Comparison of ENCODE assay signal across 21 mouse cellular contexts in genomic region chr1:39846031-39846550, GRCm38 (mm10). TPM values are rescaled to one million over a fixed set of nuclear protein-coding genes. Genes with fewer than 3 reads are reported as not detected.
DNase-seq lines count a peak whose midpoint lies in the region; ATAC-seq and TF ChIP-seq lines count a peak whose summit lies in the region.
"Had no signal": no experiment of that assay in that cellular context is flagged by ENCODE, and none has a peak within 500 bp of the region (broad histone marks: within the 10 kb centered on the region; RNA-seq: fewer than 3 reads in every experiment).

No protein-coding gene starts in this region.

- no peaks in the 10 kb centered on the region for H3K4me1 ChIP-seq in embryonic facial prominence, embryonic 12.5 days
- H3K4me1 ChIP-seq in embryonic facial prominence, embryonic 10.5 days = peaks cover 9% of the 10 kb centered on the region
- H3K4me1 ChIP-seq in kidney, postnatal 0 days (replicated peaks; ENCODE audit: insufficient read depth, low read length) = peaks cover 6% of the 10 kb centered on the region; the same call in 1 of the 2 replicates
- no peaks in the 10 kb centered on the region for H3K4me1 ChIP-seq in testis, adult 2 months (ENCODE audit: control insufficient read depth, insufficient read depth, low read length)
- H3K4me1 ChIP-seq: neural tube, embryonic 12.5 days had no signal

- H3K36me3 ChIP-seq in embryonic facial prominence, embryonic 12.5 days = no peaks in the 10 kb centered on the region
- H3K36me3 ChIP-seq in embryonic facial prominence, embryonic 10.5 days (replicated peaks) = no peaks in the 10 kb centered on the region
- H3K36me3 ChIP-seq in kidney, postnatal 0 days (ENCODE audit: insufficient read depth, low read length) = no peaks in the 10 kb centered on the region
- H3K36me3 ChIP-seq in testis, adult 2 months (ENCODE audit: control insufficient read depth, insufficient read depth, low read length) = no peaks in the 10 kb centered on the region
- H3K36me3 ChIP-seq in myocyte (ENCODE audit: control insufficient read depth, insufficient read depth) = no peaks in the 10 kb centered on the region
- H3K36me3 ChIP-seq: G1E; hindbrain, embryonic 12.5 days; neural tube, embryonic 12.5 days had no signal

- H3K27me3 ChIP-seq in embryonic facial prominence, embryonic 12.5 days = no peaks in the 10 kb centered on the region
- H3K27me3 ChIP-seq in embryonic facial prominence, embryonic 10.5 days (replicated peaks; ENCODE audit: low read depth, poor library complexity, severe bottlenecking) = no peaks in the 10 kb centered on the region
- H3K27me3 ChIP-seq in kidney, postnatal 0 days (ENCODE audit: insufficient read depth, low read length) = no peaks in the 10 kb centered on the region
- no peaks in the 10 kb centered on the region for H3K27me3 ChIP-seq in testis, adult 2 months (ENCODE audit: control insufficient read depth, insufficient read depth, low read length)
- H3K27me3 ChIP-seq in myocyte (ENCODE audit: control insufficient read depth, insufficient read depth, insufficient read length) = no peaks in the 10 kb centered on the region
- H3K27me3 ChIP-seq: hindbrain, embryonic 12.5 days; neural tube, embryonic 12.5 days had no signal

- no peaks in the 10 kb centered on the region for H3K9me3 ChIP-seq in embryonic facial prominence, embryonic 12.5 days
- no peaks in the 10 kb centered on the region for H3K9me3 ChIP-seq in embryonic facial prominence, embryonic 10.5 days
- H3K9me3 ChIP-seq in kidney, postnatal 0 days (replicated peaks; ENCODE audit: low read length) = no peaks in the 10 kb centered on the region
- H3K9me3 ChIP-seq: G1E; hindbrain, embryonic 12.5 days; megakaryocyte, embryonic 14.5 days; neural tube, embryonic 12.5 days had no signal

- no peaks in the 10 kb centered on the region for H3K79me2 ChIP-seq in myocyte (ENCODE audit: control insufficient read depth, insufficient read depth)

- H3K4me2 ChIP-seq in embryonic facial prominence, embryonic 12.5 days (replicated peaks) = no peak overlapping the region
- no peak overlapping the region for H3K4me2 ChIP-seq in kidney, postnatal 0 days (ENCODE audit: low read length)
- H3K4me2 ChIP-seq in myocyte (ENCODE audit: low read depth) = peak overlapping the region; percentile 20
- H3K4me2 ChIP-seq: hindbrain, embryonic 12.5 days; neural tube, embryonic 12.5 days had no signal

- H3ac ChIP-seq in myocyte (ENCODE audit: control insufficient read depth, insufficient read length) = no peak overlapping the region

- ATAC-seq in embryonic facial prominence, embryonic 12.5 days (ENCODE audit: insufficient number of reproducible peaks, insufficient read depth, low FRiP score, low TSS enrichment) = no peak
- no peak for ATAC-seq in kidney, postnatal 0 days (replicated peaks; ENCODE audit: low FRiP score, low read depth)
- ATAC-seq: CD4-positive, CD25-positive, alpha-beta regulatory T cell, adult 4 months; forebrain, postnatal 0 days; inflammation-experienced regulatory T-cells, adult 6 months; lung, postnatal 0 days; midbrain, embryonic 16.5 days had no signal

- no peak overlapping the region for H3K9ac ChIP-seq in embryonic facial prominence, embryonic 12.5 days
- no peak overlapping the region for H3K9ac ChIP-seq in kidney, postnatal 0 days (ENCODE audit: low read depth, low read length)
- H3K9ac ChIP-seq: forebrain, postnatal 0 days; hindbrain, embryonic 12.5 days; liver, embryonic 14.5 days; neural tube, embryonic 12.5 days had no signal

- WGBS in embryonic facial prominence, embryonic 12.5 days = 59% methylated on average over 4 of the region's 4 CpGs
- WGBS in embryonic facial prominence, embryonic 10.5 days = 66% methylated on average over 4 of the region's 4 CpGs
- 32% methylated on average over 4 of the region's 4 CpGs for WGBS in kidney, postnatal 0 days

- peak overlapping the region; percentile 46; the same call in 1 of the 2 replicates for H3K27ac ChIP-seq in embryonic facial prominence, embryonic 12.5 days
- H3K27ac ChIP-seq in embryonic facial prominence, embryonic 10.5 days (replicated peaks) = no peak overlapping the region
- H3K27ac ChIP-seq in kidney, postnatal 0 days = no peak overlapping the region
- peak overlapping the region; percentile 16; the same call in 1 of the 2 replicates for H3K27ac ChIP-seq in testis, adult 2 months (ENCODE audit: control insufficient read depth, insufficient read depth, low read depth, low read length)
- H3K27ac ChIP-seq: hindbrain, embryonic 12.5 days; liver, embryonic 14.5 days; neural tube, embryonic 12.5 days had no signal

- H3K4me3 ChIP-seq in embryonic facial prominence, embryonic 12.5 days = no peak overlapping the region
- no peak overlapping the region for H3K4me3 ChIP-seq in embryonic facial prominence, embryonic 10.5 days
- no peak overlapping the region for H3K4me3 ChIP-seq in kidney, postnatal 0 days (replicated peaks; ENCODE audit: low read depth, low read length)
- H3K4me3 ChIP-seq in testis, adult 2 months (ENCODE audit: control insufficient read depth, low read depth, low read length) = peak overlapping the region; percentile 59
- H3K4me3 ChIP-seq in myocyte = no peak overlapping the region
- H3K4me3 ChIP-seq: hindbrain, embryonic 12.5 days; megakaryocyte, embryonic 14.5 days; neural tube, embryonic 12.5 days had no signal

- TF ChIP-seq CTCF in kidney, postnatal 0 days (IDR thresholded peaks at IDR 0.05; ENCODE audit: low read depth) = no peak
- no peak for TF ChIP-seq CTCF in testis, adult 2 months (IDR thresholded peaks at IDR 0.05; ENCODE audit: control insufficient read depth, insufficient read depth, insufficient replicate concordance, low read depth, low read length)

- no peak for DNase-seq in embryonic facial prominence, embryonic 10.5 days (ENCODE audit: low spot score)
- peak; percentile 66 for DNase-seq in kidney, postnatal 0 days (ENCODE audit: low spot score)
- no peak for DNase-seq in kidney, postnatal 36 days
- no peak for DNase-seq in testis, postnatal 10 days (ENCODE audit: low spot score)
- DNase-seq in c-Kit-positive CD71-positive TER-119-positive erythroid progenitor cells, embryonic 14.5 days (ENCODE audit: low spot score) = no peak
- DNase-seq: cerebellum, postnatal 10 days; forebrain, postnatal 0 days; kidney, postnatal 14 days had no signal

- no peak for TF ChIP-seq POLR2A in testis, adult 2 months (IDR thresholded peaks at IDR 0.05; ENCODE audit: control insufficient read depth, low read depth, low read length)
- TF ChIP-seq POLR2A in myocyte (IDR thresholded peaks at IDR 0.05; ENCODE audit: insufficient read length, low read depth) = no peak

TF ChIP-seq in myocyte, 11 proteins besides CTCF, POLR2A, EP300 and RAD21:
- TF ChIP-seq CEBPB (IDR thresholded peaks at IDR 0.05; ENCODE audit: insufficient read depth, poor library complexity, severe bottlenecking) (no peak), USF1 (IDR thresholded peaks at IDR 0.05; ENCODE audit: low read depth) (no peak), TCF3 (IDR thresholded peaks at IDR 0.05; ENCODE audit: insufficient read length, low read depth) (no peak), MAX (IDR thresholded peaks at IDR 0.05; ENCODE audit: low read depth) (no peak), SRF (IDR thresholded peaks at IDR 0.05; ENCODE audit: control insufficient read depth, insufficient read length, low read depth) (no peak), E2F4 (IDR thresholded peaks at IDR 0.05; ENCODE audit: insufficient read depth) (no peak), REST (IDR thresholded peaks at IDR 0.05; ENCODE audit: insufficient read depth, insufficient read length) (no peak), TCF12 (IDR thresholded peaks at IDR 0.05; ENCODE audit: insufficient read depth, poor library complexity, severe bottlenecking) (no peak), POLR2AphosphoS2 (IDR thresholded peaks at IDR 0.05; ENCODE audit: insufficient read length, low read depth) (no peak), MYOD1 (IDR thresholded peaks at IDR 0.05; ENCODE audit: control insufficient read depth in 1 of 3, insufficient read length in 2 of 3, low read depth in 2 of 3) (no peak)

RNA-seq across cellular contexts. Expression of gene Gm3646, which starts 41.0 kb away (rescaled TPM):
- polyA plus RNA-seq in embryonic facial prominence, embryonic 12.5 days (2016; fragmentation: Nextera tagmentation; extraction: Ambion mirVana) = not detected in 2 replicates
- not detected in 2 replicates for polyA plus RNA-seq in embryonic facial prominence, embryonic 10.5 days (2016; fragmentation: Nextera tagmentation; extraction: Ambion mirVana)
- not detected in 2 replicates for polyA plus RNA-seq in kidney, postnatal 0 days (2015; fragmentation: Nextera tagmentation; extraction: Ambion mirVana)
- not detected in 2 replicates for polyA plus RNA-seq in testis, adult 2 months (2012; rRNA removed)
- polyA plus RNA-seq in myocyte (2012; fragmentation: generic; extraction: Trizol) = 0.20 TPM
- polyA plus RNA-seq: CD4-positive, CD25-positive, alpha-beta regulatory T cell, adult 4 months; forebrain, postnatal 0 days; G1E; gonadal fat pad, adult 2 months; hindbrain, embryonic 12.5 days; inflammation-experienced regulatory T-cells, adult 6 months; liver, embryonic 14.5 days; lung, postnatal 0 days; midbrain, embryonic 16.5 days; neural tube, embryonic 12.5 days had no signal

RNA-seq across cellular contexts. Expression of gene Map4k4, which starts 54.6 kb away (rescaled TPM):
- 58.8 and 67.3 TPM in 2 replicates for polyA plus RNA-seq in embryonic facial prominence, embryonic 12.5 days (2016; fragmentation: Nextera tagmentation; extraction: Ambion mirVana)
- 37.6 and 41.4 TPM in 2 replicates for polyA plus RNA-seq in embryonic facial prominence, embryonic 10.5 days (2016; fragmentation: Nextera tagmentation; extraction: Ambion mirVana)
- 14.4 and 16.2 TPM in 2 replicates for polyA plus RNA-seq in kidney, postnatal 0 days (2015; fragmentation: Nextera tagmentation; extraction: Ambion mirVana)
- polyA plus RNA-seq in testis, adult 2 months (2012; rRNA removed) = 18.5 and 25.6 TPM in 2 replicates
- polyA plus RNA-seq in myocyte (2012; fragmentation: generic; extraction: Trizol) = 147 TPM

Comparison
In these comparisons a context has a peak if more than half of its experiments do, and no peak if none do; other contexts are left out.
1. H3K27ac ChIP-seq: peak in embryonic facial prominence, embryonic 12.5 days (single experiment) and testis, adult 2 months (single experiment); none in embryonic facial prominence, embryonic 10.5 days (single experiment) and kidney, postnatal 0 days (single experiment).